Mouse (Mus musculus) CH12.LX (cell line): ENCODE measurements at regions not wholly inside any gene's neighbourhood (a gene's known extent, or its start where the extent isn't known, plus 50 kb on each side); places are given as distances from the start of the nearest gene placed in this dataset.

Experiments used
- BHLHE40 ChIP-seq: IDR thresholded peaks from 2 replicates; pipeline ENCODE4 v1.6.1; 2011; ENCODE audit warnings: mild to moderate bottlenecking, low read depth, low read length, improper control_type of control experiment
- CTCF ChIP-seq, 2 experiments: IDR thresholded peaks in 1 of 2; conservative IDR thresholded peaks in 1 of 2; 2 replicates each; pipeline ENCODE4 v1.5.1; 2011 to 2012; ENCODE audit warnings: low read depth in 2 of 2, low read length in 2 of 2, improper control_type of control experiment in 1 of 2, inconsistent platforms in 1 of 2, mild to moderate bottlenecking in 1 of 2, moderate library complexity in 1 of 2
- EP300 ChIP-seq: IDR thresholded peaks from 2 replicates; pipeline ENCODE4 v1.6.1; 2011; ENCODE audit warnings: low read length, improper control_type of control experiment
- NRF1 ChIP-seq: IDR thresholded peaks from 2 replicates; pipeline ENCODE4 v1.6.1; 2014; ENCODE audit warnings: low read depth, mild to moderate bottlenecking, inconsistent platforms, low read length, improper control_type of control experiment, moderate library complexity
- POLR2A ChIP-seq: IDR thresholded peaks from 2 replicates; pipeline ENCODE4 v1.6.1; 2011; ENCODE audit warnings: low read depth, mild to moderate bottlenecking, improper control_type of control experiment, low read length
- UBTF ChIP-seq: IDR thresholded peaks from 2 replicates; pipeline ENCODE4 v1.6.1; 2012; ENCODE audit warnings: low read depth, mild to moderate bottlenecking, inconsistent platforms, low read length, improper control_type of control experiment, moderate library complexity
- ZMIZ1 ChIP-seq: IDR thresholded peaks from 2 replicates; pipeline ENCODE4 v1.6.1; 2012; ENCODE audit warnings: low read depth, mild to moderate bottlenecking, inconsistent platforms, low read length, improper control_type of control experiment

- TF ChIP-seq EP300 (no peak), NRF1 (no peak), BHLHE40 (peak; percentile 83), UBTF (no peak), ZMIZ1 (no peak), POLR2A (no peak), CTCF (conservative IDR thresholded peaks at IDR 0.05 in 1 of 2, IDR thresholded peaks at IDR 0.05 in 1 of 2; ENCODE audit: low read depth in 2 of 2, low read length in 2 of 2) (no peak)
Observed at GRCm38 (mm10) chr14:47909129-47909528, 211.5 kb upstream of the Peli2 start.
